20 mouse cellular contexts compared by ENCODE assay signal in the genomic region with DNA sequence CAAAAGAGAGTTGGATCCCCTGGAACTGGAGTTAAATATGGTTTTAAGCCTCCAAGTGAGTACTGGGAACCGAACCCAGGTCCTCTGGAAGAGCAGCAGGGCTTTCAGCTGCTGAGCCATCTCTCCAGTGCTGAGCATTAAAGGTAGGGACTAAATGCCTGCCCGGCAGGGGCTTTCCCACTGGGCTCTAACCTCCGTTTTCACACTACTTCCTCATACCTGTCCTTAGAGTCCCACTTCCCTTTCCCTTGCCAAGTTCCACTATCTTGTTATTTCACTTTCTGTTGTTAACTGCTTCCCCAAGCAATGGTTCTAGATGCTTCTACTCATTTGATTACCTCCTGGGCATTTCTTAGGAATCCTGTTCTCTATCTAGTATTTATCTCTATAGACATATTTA.
DNase-seq lines count a peak whose midpoint lies in the region; ATAC-seq and TF ChIP-seq lines count a peak whose summit lies in the region.
"Had no signal": no experiment of that assay in that cellular context is flagged by ENCODE, and none has a peak within 500 bp of the region (broad histone marks: within the 10 kb centered on the region; RNA-seq: fewer than 3 reads in every experiment).

No protein-coding gene starts in this region.

- TF ChIP-seq EP300 in liver, postnatal 0 days (IDR thresholded peaks at IDR 0.05; ENCODE audit: low read depth) = no peak
- TF ChIP-seq EP300 in CH12.LX (IDR thresholded peaks at IDR 0.05; ENCODE audit: low read length) = peak; percentile 85

- no peaks in the 10 kb centered on the region; the same call in 1 of the 2 replicates for H3K36me3 ChIP-seq in forebrain, embryonic 12.5 days (replicated peaks)
- no peaks in the 10 kb centered on the region for H3K36me3 ChIP-seq in forebrain, embryonic 16.5 days (ENCODE audit: control insufficient read depth, insufficient read depth)
- H3K36me3 ChIP-seq in liver, adult 2 months (ENCODE audit: control insufficient read depth, insufficient read depth, low read length) = no peaks in the 10 kb centered on the region
- no peaks in the 10 kb centered on the region for H3K36me3 ChIP-seq in liver, postnatal 0 days (replicated peaks; ENCODE audit: insufficient read depth, low read length)
- H3K36me3 ChIP-seq in CH12.LX (replicated peaks in 1 of 2; ENCODE audit: control insufficient read depth in 1 of 2, insufficient read depth in 1 of 2, low read length in 1 of 2) = no peaks in the 10 kb centered on the region
- H3K36me3 ChIP-seq: embryonic facial prominence, embryonic 15.5 days; heart, embryonic 15.5 days; midbrain, embryonic 15.5 days had no signal

- TF ChIP-seq CTCF in liver, adult 2 months (IDR thresholded peaks at IDR 0.05; ENCODE audit: low read depth, low read length) = no peak
- no peak for TF ChIP-seq CTCF in liver, postnatal 0 days (IDR thresholded peaks at IDR 0.05; ENCODE audit: low read depth)
- no peak for TF ChIP-seq CTCF in CH12.LX (conservative IDR thresholded peaks at IDR 0.05 in 1 of 2, IDR thresholded peaks at IDR 0.05 in 1 of 2; ENCODE audit: low read depth in 2 of 2, low read length in 2 of 2)
- TF ChIP-seq CTCF in cerebellum, adult 2 months (IDR thresholded peaks at IDR 0.05; ENCODE audit: borderline replicate concordance, insufficient read depth, low read depth, low read length) = no peak

- in situ Hi-C loops in CH12.LX (cut with MboI; ENCODE audit: low pct_ligation_motif_present, low pct_unique_long_range_greater_than_20kb, low sequenced_read_pairs) = no loop called here

- no peaks in the 10 kb centered on the region for H3K9me3 ChIP-seq in forebrain, embryonic 12.5 days
- no peaks in the 10 kb centered on the region for H3K9me3 ChIP-seq in forebrain, embryonic 16.5 days (ENCODE audit: control insufficient read depth, low read length)
- H3K9me3 ChIP-seq in liver, postnatal 0 days (ENCODE audit: low read length) = no peaks in the 10 kb centered on the region
- H3K9me3 ChIP-seq in CH12.LX (replicated peaks; ENCODE audit: low read length) = no peaks in the 10 kb centered on the region
- H3K9me3 ChIP-seq: embryonic facial prominence, embryonic 15.5 days; heart, embryonic 15.5 days; limb, embryonic 10.5 days; midbrain, embryonic 15.5 days had no signal

- H3K27ac ChIP-seq in forebrain, embryonic 12.5 days = 0 out of 2 replicates have a peak overlapping the region, but pooled peaks have one; percentile 9
- H3K27ac ChIP-seq in forebrain, embryonic 16.5 days (ENCODE audit: low read length) = no peak overlapping the region
- no peak overlapping the region for H3K27ac ChIP-seq in liver, adult 2 months (replicated peaks; ENCODE audit: insufficient read depth, low read depth, low read length)
- H3K27ac ChIP-seq in liver, postnatal 0 days (ENCODE audit: low read depth) = no peak overlapping the region
- no peak overlapping the region for H3K27ac ChIP-seq in CH12.LX (ENCODE audit: insufficient read depth, low read depth)
- H3K27ac ChIP-seq in cerebellum, adult 2 months (ENCODE audit: insufficient read depth, low read length) = no peak overlapping the region
- H3K27ac ChIP-seq: embryonic facial prominence, embryonic 15.5 days; heart, embryonic 15.5 days; hindbrain, embryonic 14.5 days; limb, embryonic 10.5 days; midbrain, embryonic 15.5 days had no signal

- WGBS in forebrain, embryonic 12.5 days = 93% methylated on average over 3 of the region's 3 CpGs
- 91% methylated on average over 3 of the region's 3 CpGs for WGBS in forebrain, embryonic 16.5 days
- WGBS in liver, adult 2 months = 72% methylated on average over 3 of the region's 3 CpGs
- 52% methylated on average over 3 of the region's 3 CpGs for WGBS in liver, postnatal 0 days (ENCODE audit: insufficient replicate concordance)
- WGBS in cerebellum, adult 2 months = 90% methylated on average over 3 of the region's 3 CpGs

- H3K27me3 ChIP-seq in forebrain, embryonic 12.5 days = no peaks in the 10 kb centered on the region
- H3K27me3 ChIP-seq in forebrain, embryonic 16.5 days (replicated peaks; ENCODE audit: control insufficient read depth, insufficient read depth, low read length) = no peaks in the 10 kb centered on the region
- no peaks in the 10 kb centered on the region for H3K27me3 ChIP-seq in liver, adult 2 months (ENCODE audit: control insufficient read depth, insufficient read depth, low read length)
- H3K27me3 ChIP-seq in liver, postnatal 0 days (ENCODE audit: insufficient read depth, low read length) = no peaks in the 10 kb centered on the region
- no peaks in the 10 kb centered on the region for H3K27me3 ChIP-seq in CH12.LX (replicated peaks)
- no peaks in the 10 kb centered on the region for H3K27me3 ChIP-seq in cerebellum, adult 2 months (ENCODE audit: control insufficient read depth, insufficient read depth, low read length)
- H3K27me3 ChIP-seq: embryonic facial prominence, embryonic 15.5 days; heart, embryonic 15.5 days; midbrain, embryonic 15.5 days had no signal

- dilution Hi-C loops in CH12.LX (cut with MboI; ENCODE audit: extremely low pct_ligation_motif_present, extremely low pct_unique_long_range_greater_than_20kb, low sequenced_read_pairs) = no loop called here

- H3K4me3 ChIP-seq in forebrain, embryonic 12.5 days (replicated peaks) = no peak overlapping the region
- H3K4me3 ChIP-seq in forebrain, embryonic 16.5 days (replicated peaks; ENCODE audit: low read length) = no peak overlapping the region
- no peak overlapping the region for H3K4me3 ChIP-seq in liver, adult 2 months (ENCODE audit: insufficient read depth, low read depth, low read length)
- H3K4me3 ChIP-seq in liver, postnatal 0 days (ENCODE audit: low read depth, low read length) = no peak overlapping the region
- H3K4me3 ChIP-seq in CH12.LX (replicated peaks in 1 of 3; ENCODE audit: low read depth in 2 of 3, low read length in 2 of 3, poor library complexity in 1 of 3) = no peak overlapping the region
- H3K4me3 ChIP-seq in cerebellum, adult 2 months (replicated peaks; ENCODE audit: insufficient read depth, low read depth, low read length) = no peak overlapping the region
- H3K4me3 ChIP-seq: embryonic facial prominence, embryonic 15.5 days; heart, embryonic 15.5 days; limb, embryonic 10.5 days; midbrain, embryonic 15.5 days had no signal

- H3K4me2 ChIP-seq in forebrain, embryonic 12.5 days = no peak overlapping the region
- no peak overlapping the region for H3K4me2 ChIP-seq in forebrain, embryonic 16.5 days (ENCODE audit: low read length)
- no peak overlapping the region for H3K4me2 ChIP-seq in liver, postnatal 0 days (ENCODE audit: low read depth, low read length)
- H3K4me2 ChIP-seq in CH12.LX (ENCODE audit: insufficient read depth, low read depth, poor library complexity, severe bottlenecking) = peak overlapping the region; percentile 41
- H3K4me2 ChIP-seq: embryonic facial prominence, embryonic 15.5 days; heart, embryonic 15.5 days; hindbrain, embryonic 14.5 days; liver, embryonic 11.5 days; midbrain, embryonic 15.5 days had no signal

- peak; percentile 28 for DNase-seq in liver, adult 2 months (ENCODE audit: extremely low read depth, low read depth, low spot score)
- DNase-seq in liver, postnatal 0 days = no peak
- peak; percentile 83 for DNase-seq in CH12.LX (ENCODE audit: extremely low read depth)
- DNase-seq in cerebellum, postnatal 36 days = no peak
- DNase-seq in cerebellum, adult 2 months = no peak
- DNase-seq: adrenal gland, postnatal 10 days; cerebellum, postnatal 10 days; embryo, embryonic 11 days; kidney, adult 9 months; lung, adult 2 months; retina, postnatal 1 day had no signal

- no peak for TF ChIP-seq RAD21 in CH12.LX (IDR thresholded peaks at IDR 0.05; ENCODE audit: low read depth, low read length)

- no peak overlapping the region for H3K9ac ChIP-seq in forebrain, embryonic 12.5 days
- no peak overlapping the region for H3K9ac ChIP-seq in forebrain, embryonic 16.5 days (replicated peaks; ENCODE audit: low read depth, low read length)
- H3K9ac ChIP-seq in liver, adult 2 months (ENCODE audit: low read depth, low read length) = no peak overlapping the region
- no peak overlapping the region for H3K9ac ChIP-seq in liver, postnatal 0 days (replicated peaks)
- H3K9ac ChIP-seq in CH12.LX (ENCODE audit: insufficient read depth, low read depth) = no peak overlapping the region
- H3K9ac ChIP-seq: embryonic facial prominence, embryonic 15.5 days; heart, embryonic 15.5 days; hindbrain, embryonic 14.5 days; midbrain, embryonic 15.5 days had no signal

- TF ChIP-seq POLR2A in liver, adult 2 months (IDR thresholded peaks at IDR 0.05; ENCODE audit: extremely low read depth, insufficient read depth, low read length) = no peak
- TF ChIP-seq POLR2A in CH12.LX (IDR thresholded peaks at IDR 0.05; ENCODE audit: low read depth, low read length) = no peak
- no peak for TF ChIP-seq POLR2A in cerebellum, adult 2 months (IDR thresholded peaks at IDR 0.05; ENCODE audit: borderline replicate concordance, insufficient read depth, low read length)

- no peak for ATAC-seq in forebrain, embryonic 12.5 days (ENCODE audit: low FRiP score)
- ATAC-seq in forebrain, embryonic 16.5 days = no peak
- ATAC-seq in liver, postnatal 0 days = no peak
- peak; percentile 54 for ATAC-seq in megakaryocyte progenitor cell, adult 5-6 weeks (replicated peaks; ENCODE audit: poor library complexity)
- ATAC-seq: midbrain, embryonic 15.5 days had no signal

- H3K79me2 ChIP-seq in liver, adult 2 months (ENCODE audit: control insufficient read depth, insufficient read depth, low read length) = no peaks in the 10 kb centered on the region
- no peaks in the 10 kb centered on the region for H3K79me2 ChIP-seq in CH12.LX (replicated peaks; ENCODE audit: control insufficient read depth, extremely low read depth, insufficient read depth, poor library complexity, severe bottlenecking)

- H3K4me1 ChIP-seq in forebrain, embryonic 12.5 days = peaks cover 14% of the 10 kb centered on the region
- peaks cover 12% of the 10 kb centered on the region for H3K4me1 ChIP-seq in forebrain, embryonic 16.5 days (replicated peaks; ENCODE audit: control insufficient read depth, insufficient read depth, low read length)
- peaks cover 2% of the 10 kb centered on the region; the same call in 1 of the 2 replicates for H3K4me1 ChIP-seq in liver, adult 2 months (ENCODE audit: control insufficient read depth, insufficient read depth, low read length)
- H3K4me1 ChIP-seq in liver, postnatal 0 days (ENCODE audit: insufficient read depth) = peaks cover 4% of the 10 kb centered on the region; the same call in 1 of the 2 replicates
- peaks cover 11 to 39% of the 10 kb centered on the region in 2 experiments for H3K4me1 ChIP-seq in CH12.LX (ENCODE audit: control insufficient read depth in 1 of 2, insufficient read depth in 2 of 2)
- H3K4me1 ChIP-seq in cerebellum, adult 2 months (ENCODE audit: control insufficient read depth, insufficient read depth, low read length) = no peaks in the 10 kb centered on the region; the same call in 1 of the 2 replicates

TF ChIP-seq in CH12.LX, 34 proteins besides CTCF, POLR2A, EP300 and RAD21 (continues in another document):
- TF ChIP-seq MEF2A (IDR thresholded peaks at IDR 0.05; ENCODE audit: borderline replicate concordance, low read depth, low read length) (peak; percentile 59; the same call in 1 of the 2 replicates), MXI1 (IDR thresholded peaks at IDR 0.05; ENCODE audit: low read depth, low read length) (no peak), MAFK (IDR thresholded peaks at IDR 0.05; ENCODE audit: insufficient replicate concordance, low read length) (peak; percentile 67; the same call in 1 of the 2 replicates), NRF1 (IDR thresholded peaks at IDR 0.05; ENCODE audit: low read depth, low read length) (0 out of 2 replicates have a peak, but pooled peaks have one; percentile 31)

Comparison
In these comparisons a context has a peak if more than half of its experiments do, and no peak if none do; other contexts are left out.
1. DNase-seq: peak in liver, adult 2 months (single experiment) and CH12.LX (single experiment); none in liver, postnatal 0 days (single experiment), cerebellum, postnatal 36 days (0 of 2) and cerebellum, adult 2 months (0 of 2).